Mouse (Mus musculus) frontal cortex, adult 2 months (tissue): ENCODE measurements around the gene Nkrf. TPM values are rescaled to one million over a fixed set of nuclear protein-coding genes. Genes with fewer than 3 reads are reported as not detected.

ENCODE experiments used
- DNase-seq, 2 experiments: peaks; one replicate each; pipeline ENCODE4 v3.0.0; 2022; ENCODE audit warnings: low spot score in 1 of 2; ENCODE audit errors: extremely low spot score in 1 of 2
- polyA plus RNA-seq: library from polyadenylated mRNA; depleted of rRNA; stranded (reverse); fragments of >200 nt; gene quantifications from 2 replicates; pipeline ENCODE4 v1.2.3, GENCODE M21; 2012; rRNA removed

The Nkrf gene
- polyA plus RNA-seq, 1 experiment: 17.9 TPM

DNA sequence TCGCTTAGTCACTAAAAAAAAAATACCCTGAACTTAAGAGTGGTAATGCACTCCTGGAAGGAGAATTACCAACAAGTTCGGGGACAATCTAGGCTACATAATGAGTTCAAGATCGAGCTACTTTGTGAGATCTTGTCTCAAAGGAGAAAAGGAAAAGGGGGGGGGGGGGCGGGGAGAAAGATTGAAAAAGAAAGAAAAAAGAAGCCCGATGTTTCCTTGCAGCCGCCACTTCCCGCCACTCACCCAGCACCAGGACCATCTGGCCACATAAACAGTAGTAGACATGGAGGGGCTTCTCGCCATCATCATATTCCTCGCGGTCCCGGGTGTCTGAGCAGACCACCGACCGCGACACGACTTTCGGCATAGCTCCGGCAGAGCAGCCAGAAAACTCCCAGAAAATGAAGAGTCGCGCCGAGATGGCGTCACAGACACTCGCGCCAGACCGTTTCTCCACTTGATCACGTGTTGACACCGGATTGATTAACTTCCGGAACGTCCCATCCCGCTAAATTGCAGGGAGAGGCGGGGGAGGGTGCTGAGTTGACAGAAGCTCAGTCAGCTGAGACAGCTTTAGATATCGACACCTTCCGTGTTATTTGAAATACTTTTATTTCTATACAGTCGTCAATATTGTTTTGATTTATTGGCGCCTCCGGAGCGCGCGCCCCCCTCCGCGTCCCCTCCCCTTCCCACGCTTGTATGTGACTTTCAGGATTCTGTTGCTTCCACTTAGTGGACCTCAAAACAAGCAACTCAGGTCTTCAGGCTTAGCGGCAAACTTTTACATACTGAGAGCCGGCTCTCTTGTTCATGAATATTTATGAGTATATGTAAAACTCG lies 38.7 kb downstream of the Nkrf start:
- peak; percentile 63 to 85 for DNase-seq

DNA sequence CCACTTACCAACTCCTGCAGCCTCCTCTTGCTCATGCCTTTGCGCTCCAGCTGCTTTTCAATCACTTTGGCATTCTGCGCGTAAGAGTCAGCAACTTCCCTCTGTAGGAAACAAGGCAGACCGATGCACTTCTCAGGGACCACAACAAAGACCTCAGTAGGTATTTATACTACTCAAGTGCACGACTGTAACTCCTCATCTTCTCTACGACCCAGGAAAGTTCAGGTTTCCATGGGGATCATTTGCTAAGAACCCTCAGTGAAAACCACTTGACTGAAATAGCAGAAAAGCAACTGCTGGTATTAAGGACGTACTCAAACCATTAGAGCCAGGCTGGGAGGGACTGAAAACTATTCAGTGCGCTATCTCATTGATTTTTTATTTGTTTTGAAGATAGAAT lies 50.1 kb downstream of the Nkrf start:
- no peak for DNase-seq

DNA sequence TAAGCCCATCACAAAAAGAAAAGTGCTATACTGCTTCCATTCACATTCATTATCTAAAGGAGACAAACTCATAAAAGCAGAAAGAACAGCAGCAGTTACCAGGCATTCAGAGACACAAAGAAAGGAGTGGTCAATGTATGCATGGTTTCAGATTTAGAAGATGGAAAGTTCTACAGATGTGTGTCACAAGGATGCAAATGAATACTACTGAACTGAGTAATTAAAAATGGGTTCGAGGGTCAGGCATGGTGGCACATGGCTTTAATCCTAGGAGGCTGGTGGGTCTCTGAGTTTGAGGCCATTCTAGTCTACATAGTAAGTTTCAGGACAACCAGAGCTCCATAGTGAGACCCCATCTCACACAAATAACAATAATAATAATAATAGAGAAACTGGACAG lies 55.5 kb downstream of the Nkrf start:
- no peak for DNase-seq

DNA sequence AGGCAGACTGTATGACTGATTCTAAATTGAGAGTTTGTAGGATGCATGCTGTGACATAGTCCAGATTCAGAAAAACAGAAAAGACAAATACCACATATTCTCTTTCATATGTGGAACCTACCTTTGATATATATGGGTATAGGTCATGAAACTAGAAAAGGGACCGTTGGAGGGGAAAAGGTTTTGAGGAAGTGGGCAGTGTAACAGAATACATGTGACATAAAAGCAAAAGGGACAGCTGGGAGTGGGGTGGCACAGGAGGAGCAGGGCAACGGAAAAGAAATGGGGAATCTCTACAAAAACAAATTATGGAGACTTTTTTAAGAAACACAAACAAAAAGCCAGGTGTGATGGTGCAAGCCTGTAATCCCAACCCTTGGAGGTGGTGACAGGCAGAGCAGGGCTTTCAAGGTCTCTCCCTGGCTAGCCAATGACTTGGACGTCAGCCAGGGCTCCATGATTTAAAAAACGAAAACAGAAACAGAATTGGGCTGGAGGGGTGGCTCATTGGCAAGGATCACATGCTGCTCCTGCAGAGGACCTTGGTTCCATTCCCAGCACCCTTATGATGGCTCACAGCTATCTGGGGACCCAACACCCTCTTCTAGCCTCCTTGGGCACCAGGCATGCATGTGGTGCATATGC lies 59.2 kb downstream of the Nkrf start:
- no peak for DNase-seq

DNA sequence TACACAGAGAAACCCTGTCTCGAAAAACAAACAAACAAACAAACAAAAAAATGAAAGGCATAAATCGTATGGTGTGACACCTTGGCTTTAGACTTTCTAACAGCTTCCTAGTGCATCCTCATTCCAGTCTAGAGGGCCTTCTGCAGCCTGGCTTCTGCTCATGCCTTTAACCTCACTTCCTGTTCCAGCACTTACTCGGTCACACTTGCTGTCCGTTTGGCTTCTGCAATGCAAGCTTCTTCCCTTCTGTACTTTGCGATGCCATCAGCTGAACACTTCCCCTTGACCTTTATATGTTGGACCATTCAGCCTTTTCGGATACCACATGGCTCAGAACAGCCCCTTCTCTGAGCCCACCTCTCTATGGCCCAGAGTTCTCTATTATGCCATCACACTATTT lies 61.0 kb downstream of the Nkrf start:
- no peak for DNase-seq

DNA sequence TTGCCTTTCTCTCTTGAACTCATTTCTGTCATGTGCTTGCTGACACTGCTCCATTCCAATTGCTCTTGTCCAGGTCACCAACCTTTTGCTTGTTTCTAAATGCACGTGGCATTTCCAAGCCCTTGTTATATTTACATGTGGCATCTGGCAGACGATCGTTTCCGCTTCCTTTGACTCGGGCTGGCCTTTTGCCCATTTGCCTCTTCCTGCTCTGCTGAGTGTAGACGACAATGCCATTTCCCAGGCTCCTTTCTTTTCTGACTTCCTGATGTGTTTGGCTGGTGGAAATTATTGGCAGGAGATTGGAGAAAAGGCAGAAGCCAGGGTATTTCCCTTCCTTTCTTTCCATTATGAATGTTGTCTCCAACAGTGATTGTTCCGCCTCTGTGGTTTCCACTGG lies 63.3 kb downstream of the Nkrf start:
- no peak for DNase-seq

Other genes starting within 250 kb of the Nkrf start
- gene Slc25a43, start 159.2 kb downstream of the Nkrf start, polyA plus RNA-seq: 0.74 and 0.96 TPM in 2 replicates
- 474 and 486 TPM in 2 replicates for gene Slc25a5, start 107.2 kb downstream of the Nkrf start, polyA plus RNA-seq
- gene Ube2a, start 29.0 kb downstream of the Nkrf start, polyA plus RNA-seq: 42.8 and 48.8 TPM in 2 replicates
- 26.7 and 29.0 TPM in 2 replicates for gene C330007P06Rik, start 28.8 kb downstream of the Nkrf start, polyA plus RNA-seq
- gene Sept6, start 88.9 kb upstream of the Nkrf start, polyA plus RNA-seq: 38.6 and 40.7 TPM in 2 replicates
- gene Sowahd, start 145.9 kb upstream of the Nkrf start, polyA plus RNA-seq: 0.06 TPM in 1 of 2 replicates, not detected in the other
- gene Rpl39, start 182.5 kb upstream of the Nkrf start, polyA plus RNA-seq: 236 and 294 TPM in 2 replicates
- gene Upf3b, start 207.4 kb upstream of the Nkrf start, polyA plus RNA-seq: 32.8 and 35.0 TPM in 2 replicates
- 5.8 and 6.6 TPM in 2 replicates for gene Nkap, start 223.9 kb upstream of the Nkrf start, polyA plus RNA-seq